Mouse (Mus musculus): ENCODE data around the gene Col23a1.
"Not testable (repeated sequence)": the region's sequence is repeated elsewhere in the genome, so short reads cannot be mapped to it uniquely, and the experiment has no call there.

The Col23a1 gene

DNA sequence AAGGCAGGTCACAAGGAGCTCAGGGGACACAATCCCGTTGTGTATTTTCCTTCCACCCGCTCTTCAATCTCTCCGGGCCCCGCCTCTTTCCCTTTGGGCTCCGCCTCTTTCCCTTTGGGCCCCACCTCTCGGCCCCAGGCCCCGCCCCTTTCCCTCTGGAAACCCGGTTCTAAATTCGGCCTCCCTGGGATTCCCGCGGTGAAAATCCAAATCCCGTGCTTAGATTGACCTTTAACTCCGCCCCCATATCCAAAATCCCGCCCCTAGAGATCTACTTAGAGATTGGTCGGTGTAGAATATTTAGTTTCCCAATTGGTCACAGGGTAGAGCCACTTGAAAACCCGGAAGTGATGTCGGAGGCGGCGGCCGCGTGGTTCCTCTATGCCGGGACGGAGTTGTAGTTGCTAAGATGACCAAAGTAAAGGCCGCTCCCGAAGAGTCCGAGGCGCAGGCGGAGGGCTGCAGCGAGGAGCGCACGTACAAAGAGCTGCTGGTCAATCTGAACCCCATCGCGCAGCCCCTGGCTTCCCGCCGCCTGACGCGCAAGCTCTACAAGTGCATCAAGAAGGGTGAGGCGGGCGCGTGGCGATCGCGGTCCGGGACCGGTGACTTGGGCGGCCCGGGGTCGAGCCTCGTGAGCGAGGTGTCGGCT is 329.8 kb downstream of the Col23a1 start, which contains the start of gene Nhp2:
Gene Nhp2, plus strand, starts transcription at position 327 of the 652 bp plus-strand sequence.
- peak; percentile 99 for DNase-seq (ENCODE audit: low read depth, low spot score)

DNA sequence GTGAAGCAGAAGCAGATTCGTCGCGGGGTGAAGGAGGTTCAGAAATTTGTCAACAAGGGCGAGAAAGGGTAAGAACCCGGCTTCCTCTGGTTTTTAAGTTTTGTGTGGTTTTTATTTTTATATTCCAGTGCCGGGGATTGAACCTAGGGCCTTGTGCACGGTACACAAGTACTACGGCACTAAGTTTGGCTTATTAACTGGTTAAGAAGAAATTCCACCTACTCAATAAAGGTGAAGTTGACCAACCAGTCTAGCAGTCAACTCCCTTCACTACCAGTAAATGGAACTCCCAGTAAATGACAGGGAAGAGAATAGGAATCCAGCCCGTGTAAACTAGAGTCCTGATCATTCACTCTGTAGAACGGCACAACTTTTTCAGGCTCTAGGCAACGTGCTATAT is 330.4 kb downstream of the Col23a1 start:
- no peak for DNase-seq (ENCODE audit: low read depth, low spot score)

- DNase-seq (ENCODE audit: low read depth, low spot score) = no peak
Measured at GRCm38 (mm10) chr11:51621776-51622175, 332.1 kb downstream of the Col23a1 start.

DNA sequence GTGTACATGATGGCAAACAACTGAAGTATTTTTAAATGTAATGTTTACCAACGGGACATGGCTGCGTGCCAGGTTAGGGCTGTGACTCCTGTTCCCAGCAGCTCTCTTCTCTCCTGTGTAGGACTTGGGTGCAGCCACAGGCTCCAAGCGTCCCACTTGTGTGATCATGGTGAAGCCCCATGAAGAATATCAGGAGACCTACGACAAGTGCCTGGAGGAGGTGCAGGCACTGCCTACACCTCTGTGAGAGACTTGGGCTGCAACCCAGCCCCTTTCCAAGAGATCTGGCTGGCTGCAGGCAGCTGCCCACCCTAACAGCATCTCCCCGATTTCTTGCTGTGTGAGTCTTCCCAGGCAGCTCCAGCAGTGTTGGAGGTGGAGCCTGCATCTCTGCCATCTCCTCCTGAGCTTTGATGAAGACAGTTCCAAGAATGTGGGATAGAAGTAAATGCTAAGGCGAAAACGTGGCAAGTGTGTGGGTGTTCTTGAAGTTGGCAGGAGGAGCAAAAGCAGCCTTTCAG is 333.3 kb downstream of the Col23a1 start:
- DNase-seq (ENCODE audit: low read depth, low spot score) = no peak

- DNase-seq (ENCODE audit: low read depth, low spot score) = no peak
Measured at GRCm38 (mm10) chr11:51625187-51625820, 335.6 kb downstream of the Col23a1 start.

GRCm38 (mm10) chr11:51627425-51627824 is 337.7 kb downstream of the Col23a1 start:
- DNase-seq (ENCODE audit: low read depth, low spot score) = no peak

DNA sequence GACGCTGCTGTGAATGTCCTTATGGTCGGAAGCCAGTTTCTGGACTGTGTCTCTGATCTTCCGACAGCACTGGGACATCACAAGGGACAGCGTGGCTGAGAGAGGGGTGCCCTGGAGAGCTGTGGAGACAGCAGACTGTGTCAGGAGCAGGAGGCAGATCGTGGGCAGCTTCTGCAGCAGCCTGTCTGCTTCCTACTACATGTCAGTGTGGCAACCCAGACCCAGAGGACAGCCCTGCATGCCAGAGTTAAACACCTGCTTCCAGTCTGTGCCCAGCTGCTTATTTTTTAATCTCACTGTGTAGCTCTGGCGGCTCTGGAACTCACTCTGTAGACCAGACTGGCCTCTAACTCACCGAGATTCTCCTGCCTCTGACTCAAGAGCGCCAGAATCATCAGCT is 338.2 kb downstream of the Col23a1 start:
- DNase-seq (ENCODE audit: low read depth, low spot score) = no peak

DNA sequence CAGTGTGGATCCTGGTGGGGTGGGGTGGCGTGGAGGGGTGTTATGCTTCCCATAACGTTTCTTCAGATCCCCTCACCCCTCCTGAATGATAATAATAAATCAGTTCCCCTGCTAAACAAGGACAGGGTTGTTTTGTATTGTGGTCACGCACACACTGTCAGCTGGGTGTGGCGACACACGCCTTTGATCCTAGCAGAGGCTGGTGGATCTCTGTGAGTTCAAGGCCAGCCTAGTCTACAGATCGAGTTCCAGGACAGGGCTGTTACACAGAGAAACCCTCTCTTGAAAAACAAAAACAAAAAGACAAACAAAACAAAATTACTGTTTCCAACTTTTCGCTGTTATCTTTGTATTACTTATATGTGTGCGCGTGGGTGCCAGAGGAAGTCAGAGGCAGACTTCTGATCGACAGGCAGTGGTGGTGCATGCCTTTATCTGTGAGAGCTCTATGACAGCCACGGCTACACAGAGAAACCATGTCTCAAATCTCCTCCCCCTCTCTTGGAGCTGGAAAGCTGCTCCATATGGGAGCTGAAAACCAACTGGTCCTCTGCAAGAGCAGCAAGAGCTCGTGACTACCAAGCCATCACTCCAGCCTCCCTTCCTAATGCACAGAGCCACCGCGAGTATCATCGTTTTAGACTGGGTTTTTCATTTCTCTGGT is 340.1 kb downstream of the Col23a1 start:
- DNase-seq (ENCODE audit: low read depth, low spot score) = no peak

- DNase-seq (ENCODE audit: low read depth, low spot score) = no peak
Measured at GRCm38 (mm10) chr11:51632130-51632753, 342.5 kb downstream of the Col23a1 start.

DNA sequence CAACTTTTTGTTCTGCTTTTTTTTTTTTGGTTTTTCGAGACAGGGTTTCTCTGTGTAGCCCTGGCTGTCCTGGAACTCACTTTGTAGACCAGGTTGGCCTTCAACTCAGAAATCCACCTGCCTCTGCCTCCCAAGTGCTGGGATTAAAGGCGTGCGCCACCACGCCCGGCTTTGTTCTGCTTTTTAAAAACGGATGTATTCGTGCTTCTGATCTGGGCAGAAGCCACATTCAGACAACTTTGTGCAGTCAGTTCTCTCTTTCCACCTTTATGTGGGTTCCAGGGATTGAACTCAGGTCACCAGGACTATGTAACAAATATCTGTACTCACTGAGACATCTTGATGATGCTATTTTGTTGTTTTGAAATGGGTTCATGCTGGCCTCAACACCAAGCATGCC is 343.5 kb downstream of the Col23a1 start:
- not testable (repeated sequence) for DNase-seq (ENCODE audit: low read depth, low spot score)

Data from WW6 (cell line).